Mouse (Mus musculus) embryonic facial prominence, embryonic 11.5 days (tissue): Measurements from ENCODE around the gene Smg1. TPM values are rescaled to one million over a fixed set of nuclear protein-coding genes. Genes with fewer than 3 reads are reported as not detected.
A peak's percentile ranks its signal among the peaks of the same experiment; 100 is the strongest.

Experiments
- ATAC-seq: fragments of 200-750 bp; cut with Nextera tagmentation; replicated peaks from 2 replicates; pipeline ENCODE4 v1.8.0; 2017; ENCODE audit warnings: low read depth; ENCODE audit not compliant: insufficient number of reproducible peaks, low FRiP score, low TSS enrichment
- DNase-seq: peaks from one replicate; pipeline ENCODE4 v3.0.0-alpha.2; 2015; ENCODE audit warnings: low spot score
- H3K27ac ChIP-seq: fragments of 300-500 bp; sonication (generic); replicated peaks from 2 replicates; pipeline ENCODE4 v1.5.1; 2014; ENCODE audit warnings: mild to moderate bottlenecking, low read depth, low read length, control low read depth
- H3K27me3 ChIP-seq: fragments of 300-500 bp; sonication (generic); 2 replicates; pipeline ENCODE4 v1.6.1; 2014; ENCODE audit warnings: mild to moderate bottlenecking, low read length, moderate library complexity, mixed read lengths; ENCODE audit not compliant: control insufficient read depth, insufficient read depth
- H3K36me3 ChIP-seq: fragments of 300-500 bp; sonication (generic); replicated peaks from 2 replicates; pipeline ENCODE4 v1.6.1; 2014; ENCODE audit warnings: low read depth, mild to moderate bottlenecking, low read length, moderate library complexity, mixed read lengths; ENCODE audit not compliant: control insufficient read depth, insufficient read depth
- H3K4me1 ChIP-seq: fragments of 300-500 bp; sonication (generic); 2 replicates; pipeline ENCODE4 v1.6.1; 2014; ENCODE audit warnings: low read length, mixed read lengths; ENCODE audit not compliant: control insufficient read depth, insufficient read depth
- H3K4me2 ChIP-seq: fragments of 300-500 bp; sonication (generic); 2 replicates; pipeline ENCODE4 v1.6.1; 2014; ENCODE audit warnings: low read depth, mild to moderate bottlenecking, control low read depth, low read length, moderate library complexity
- H3K4me3 ChIP-seq: fragments of 300-500 bp; sonication (generic); 2 replicates; pipeline ENCODE4 v1.5.1; 2014; ENCODE audit warnings: low read depth, low read length, control low read depth
- H3K9ac ChIP-seq: fragments of 300-500 bp; sonication (generic); replicated peaks from 2 replicates; pipeline ENCODE4 v1.6.1; 2014; ENCODE audit warnings: mild to moderate bottlenecking, control low read depth, low read length
- H3K9me3 ChIP-seq: fragments of 300-500 bp; sonication (generic); replicated peaks from 2 replicates; pipeline ENCODE4 v1.6.1; 2016; ENCODE audit warnings: mild to moderate bottlenecking, low read length, inconsistent platforms, mixed read lengths; ENCODE audit not compliant: control insufficient read depth
- WGBS: fragments of 180-500 bp; shearing (Covaris S2); extraction: QIAGEN DNeasy Blood & Tissue Kit; methylation state at CpG from one replicate; pipeline ENCODE4 v1.1.7; 2014; 5-methylcytosine and 5-hydroxymethylcytosine counted together
- polyA plus RNA-seq: library from polyadenylated mRNA; unstranded; fragments of >200 nt; fragmentation: Nextera tagmentation; extraction: Ambion mirVana; gene quantifications from 2 replicates; pipeline ENCODE4 v1.2.1, GENCODE M21; 2014

The Smg1 gene
- polyA plus RNA-seq, 1 experiment from 2014 or later: 17.6 TPM

GRCm38 (mm10) chr7:118254015-118254414 is 10.5 kb upstream of the Smg1 start:
- no peak for ATAC-seq
- H3K9ac ChIP-seq: no peak overlapping the region
- peak; percentile 1 for DNase-seq
- no peak overlapping the region for H3K4me2 ChIP-seq
- no peak overlapping the region for H3K4me3 ChIP-seq
- 32% methylated on average over 4 of the region's 4 CpGs for WGBS
- no peaks in the 10 kb centered on the region for H3K36me3 ChIP-seq
- no peak overlapping the region for H3K27ac ChIP-seq
- H3K9me3 ChIP-seq: no peaks in the 10 kb centered on the region
- H3K4me1 ChIP-seq: no peaks in the 10 kb centered on the region
- no peaks in the 10 kb centered on the region for H3K27me3 ChIP-seq

DNA sequence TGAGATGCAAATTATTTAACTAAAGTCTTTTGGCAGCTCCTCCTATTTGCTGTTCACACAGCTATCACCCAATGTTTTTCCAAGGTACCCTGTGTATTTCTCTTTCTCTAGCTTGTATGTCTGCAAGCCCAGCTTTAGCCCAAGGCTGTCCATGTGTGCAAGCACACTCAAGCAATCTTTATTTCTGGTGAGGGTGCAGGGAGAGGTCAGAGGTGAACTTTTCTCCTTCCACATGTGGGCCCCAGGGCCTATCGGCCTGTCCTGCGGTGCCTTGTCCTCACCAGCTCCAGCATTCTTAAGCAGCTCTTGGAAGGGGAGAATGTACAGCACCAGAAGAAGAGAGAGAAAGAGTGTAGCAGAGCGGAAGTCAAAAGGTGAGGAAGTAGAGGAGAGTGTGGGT is 9.5 kb upstream of the Smg1 start:
- H3K4me2 ChIP-seq: no peak overlapping the region
- ATAC-seq (no peak), DNase-seq (no peak)
- H3K27me3 ChIP-seq: no peaks in the 10 kb centered on the region
- H3K9ac ChIP-seq: no peak overlapping the region
- no peak overlapping the region for H3K4me3 ChIP-seq
- WGBS: 39% methylated on average over 3 of the region's 3 CpGs
- H3K9me3 ChIP-seq: no peaks in the 10 kb centered on the region
- no peak overlapping the region for H3K27ac ChIP-seq
- no peaks in the 10 kb centered on the region for H3K4me1 ChIP-seq
- no peaks in the 10 kb centered on the region for H3K36me3 ChIP-seq

DNA sequence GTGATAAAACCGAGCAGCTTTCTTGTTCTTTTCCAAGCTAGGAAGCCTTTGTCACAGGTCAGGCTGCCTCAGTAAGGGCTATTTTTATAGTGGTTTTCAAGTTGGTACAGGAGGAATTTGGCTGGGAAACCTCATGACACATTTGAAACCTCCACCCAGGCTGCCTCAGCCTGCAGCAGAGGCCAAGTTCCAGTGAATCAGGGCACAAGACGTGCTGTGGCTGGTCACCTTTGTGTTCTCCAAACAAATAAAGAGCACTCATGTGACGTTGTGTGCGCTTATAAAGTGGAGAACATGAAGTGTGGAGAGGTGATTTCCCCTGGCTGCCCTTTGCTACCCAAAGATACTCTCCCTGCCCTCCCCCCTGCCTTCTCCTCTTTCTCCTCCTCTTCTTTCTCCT is 8.9 kb upstream of the Smg1 start:
- ATAC-seq (no peak), DNase-seq (no peak)
- no peak overlapping the region for H3K4me3 ChIP-seq
- H3K36me3 ChIP-seq: no peaks in the 10 kb centered on the region
- H3K27ac ChIP-seq: no peak overlapping the region
- H3K9ac ChIP-seq: no peak overlapping the region
- H3K4me2 ChIP-seq: no peak overlapping the region
- 30% methylated on average over 4 of the region's 4 CpGs for WGBS
- no peaks in the 10 kb centered on the region for H3K27me3 ChIP-seq
- no peaks in the 10 kb centered on the region for H3K9me3 ChIP-seq
- no peaks in the 10 kb centered on the region for H3K4me1 ChIP-seq

- H3K4me3 ChIP-seq: no peak overlapping the region
- H3K27ac ChIP-seq: no peak overlapping the region
- H3K4me1 ChIP-seq: no peaks in the 10 kb centered on the region
- ATAC-seq: no peak
- WGBS: 90% methylated on average over 2 of the region's 2 CpGs
- DNase-seq: no peak
- H3K9me3 ChIP-seq: no peaks in the 10 kb centered on the region
- H3K36me3 ChIP-seq: no peaks in the 10 kb centered on the region
- no peak overlapping the region for H3K4me2 ChIP-seq
- H3K27me3 ChIP-seq: no peaks in the 10 kb centered on the region
- H3K9ac ChIP-seq: no peak overlapping the region
These were observed 8.1 kb upstream of the Smg1 start for GRCm38 (mm10) chr7:118251392-118252170.

DNA sequence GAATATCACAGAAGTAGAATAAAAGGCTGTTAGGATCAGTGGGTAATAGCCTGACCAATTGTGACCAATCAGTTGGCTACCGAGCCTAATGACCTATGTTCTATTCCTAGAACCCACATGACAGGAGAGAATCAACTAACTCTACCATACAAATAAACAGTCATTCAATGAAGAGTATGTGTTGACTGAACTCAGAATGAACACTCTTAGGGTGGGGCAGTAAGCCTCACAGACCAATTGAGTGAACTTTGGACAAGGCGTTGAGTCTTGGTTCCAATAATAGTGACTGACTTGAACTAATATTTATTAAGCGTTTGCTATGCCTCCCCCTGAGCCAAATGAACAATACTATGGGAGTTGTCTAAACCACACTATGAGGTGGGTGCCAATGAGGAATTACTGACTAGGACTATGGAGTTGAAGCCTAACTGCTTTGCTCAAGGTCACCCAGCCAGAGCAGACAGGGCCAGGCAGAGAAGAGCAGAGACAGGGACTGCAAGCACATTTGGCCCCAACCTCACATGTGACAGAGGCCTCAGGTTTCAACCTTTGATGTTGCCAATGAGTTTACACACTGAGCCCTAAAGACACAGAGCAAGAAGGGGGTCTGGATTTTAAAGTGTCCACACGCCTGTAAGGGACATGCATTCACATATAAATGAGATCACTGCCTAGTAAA is 7.2 kb upstream of the Smg1 start:
- Histone ChIP-seq H3K9ac (no peak overlapping the region), H3K27ac (no peak overlapping the region), H3K4me2 (no peak overlapping the region), H3K27me3 (no peaks in the 10 kb centered on the region), H3K9me3 (no peaks in the 10 kb centered on the region), H3K4me3 (no peak overlapping the region), H3K4me1 (no peaks in the 10 kb centered on the region), H3K36me3 (no peaks in the 10 kb centered on the region)
- DNase-seq: no peak
- WGBS: 80% methylated on average over 4 of the region's 4 CpGs
- ATAC-seq: no peak

DNA sequence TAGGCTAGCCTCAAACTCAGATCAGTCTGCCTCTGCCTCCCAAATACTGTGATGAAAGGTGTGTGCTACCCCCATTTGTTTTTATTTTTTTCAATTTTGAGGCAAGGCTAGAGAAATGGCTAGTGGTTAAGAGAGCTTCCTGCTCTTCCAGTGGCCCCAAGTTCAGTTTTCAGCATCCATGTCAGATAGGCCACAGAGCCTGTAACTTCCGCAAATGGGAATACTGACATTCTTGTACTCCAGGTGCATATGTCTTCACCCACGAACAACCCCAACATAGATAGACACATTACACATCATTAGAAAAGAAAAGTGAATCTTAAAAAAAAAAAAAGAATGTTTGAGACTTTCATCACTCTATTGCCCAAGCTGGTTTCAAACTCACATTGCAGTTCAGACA is 6.1 kb upstream of the Smg1 start:
- Histone ChIP-seq H3K4me1 (no peaks in the 10 kb centered on the region), H3K4me3 (no peak overlapping the region), H3K9ac (no peak overlapping the region), H3K4me2 (no peak overlapping the region), H3K36me3 (no peaks in the 10 kb centered on the region), H3K27ac (no peak overlapping the region), H3K27me3 (no peaks in the 10 kb centered on the region), H3K9me3 (no peaks in the 10 kb centered on the region)
- DNase-seq (no peak), ATAC-seq (no peak)
- 87% methylated on average over 2 of the region's 2 CpGs for WGBS

DNA sequence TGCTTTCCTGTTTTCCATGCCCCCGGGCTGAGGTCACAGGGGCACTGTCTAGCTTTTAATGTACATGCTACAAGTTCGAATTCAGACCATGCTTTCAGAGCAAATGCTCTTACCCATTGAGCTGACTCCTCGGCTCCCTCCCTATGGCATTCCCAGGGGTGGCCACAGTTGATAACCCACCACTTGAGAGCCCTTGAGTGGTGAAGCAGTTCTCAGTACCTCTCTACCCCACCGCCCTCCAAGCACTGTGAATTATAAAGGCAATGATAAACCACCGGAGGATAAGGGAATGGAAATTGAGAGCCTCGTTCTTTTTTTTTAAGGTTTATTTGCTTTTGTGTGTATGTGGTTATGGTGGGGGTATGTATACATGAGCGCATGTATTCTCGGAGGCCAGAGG is 4.6 kb upstream of the Smg1 start:
- H3K27me3 ChIP-seq: no peaks in the 10 kb centered on the region
- WGBS: 87% methylated on average over 8 of the region's 8 CpGs
- H3K4me1 ChIP-seq: no peaks in the 10 kb centered on the region
- H3K4me2 ChIP-seq: no peak overlapping the region
- H3K9ac ChIP-seq: no peak overlapping the region
- DNase-seq (no peak), ATAC-seq (no peak)
- no peaks in the 10 kb centered on the region for H3K9me3 ChIP-seq
- no peak overlapping the region for H3K27ac ChIP-seq
- H3K36me3 ChIP-seq: no peaks in the 10 kb centered on the region
- no peak overlapping the region for H3K4me3 ChIP-seq

- Histone ChIP-seq H3K4me3 (no peak overlapping the region), H3K27ac (no peak overlapping the region), H3K4me2 (no peak overlapping the region), H3K9ac (no peak overlapping the region), H3K4me1 (no peaks in the 10 kb centered on the region), H3K36me3 (no peaks in the 10 kb centered on the region), H3K27me3 (no peaks in the 10 kb centered on the region), H3K9me3 (no peaks in the 10 kb centered on the region)
- DNase-seq (no peak), ATAC-seq (no peak)
- WGBS: 91% methylated on average over 3 of the region's 3 CpGs
These were observed 1.8 kb upstream of the Smg1 start for GRCm38 (mm10) chr7:118245260-118245659.
